In genomic region chr8:13158718-13159376, GRCm38 (mm10) we compare ENCODE assay signal across 8 mouse cellular contexts. TPM values are rescaled to one million over a fixed set of nuclear protein-coding genes. Genes with fewer than 3 reads are reported as not detected.
DNase-seq lines count a peak whose midpoint lies in the region; ATAC-seq lines count a peak whose summit lies in the region.

Gene Lamp1, plus strand, starts transcription at chr8:13159161.

- peak within 1 kb of the TSS; percentile 82 for H3K4me2 ChIP-seq in forebrain, embryonic 14.5 days (ENCODE audit: low read length)
- H3K4me2 ChIP-seq in neural tube, embryonic 15.5 days: peak within 1 kb of the TSS; percentile 94

- 2% methylated on average over 23 of the region's 50 CpGs for WGBS in forebrain, embryonic 14.5 days
- 2% methylated on average over 41 of the region's 50 CpGs for WGBS in neural tube, embryonic 15.5 days

- peak within 1 kb of the TSS; percentile 98 for H3K9ac ChIP-seq in forebrain, embryonic 14.5 days (ENCODE audit: low read length)
- H3K9ac ChIP-seq in neural tube, embryonic 15.5 days (replicated peaks): peak within 1 kb of the TSS; percentile 96

- intact Hi-C loops in heart, postnatal 14 days (cut with DNase I): no loop called here

- ATAC-seq in forebrain, embryonic 14.5 days: peak; percentile 99
- peak; percentile 99 for ATAC-seq in neural tube, embryonic 15.5 days (ENCODE audit: low FRiP score)

- H3K36me3 ChIP-seq in forebrain, embryonic 14.5 days (ENCODE audit: control insufficient read depth, insufficient read depth, low read length): no peaks in the 10 kb centered on the region
- H3K36me3 ChIP-seq in neural tube, embryonic 15.5 days: peaks cover 6% of the 10 kb centered on the region; the same call in 1 of the 2 replicates

- DNase-seq in ES-CJ7 (ENCODE audit: low read depth, low spot score): peak; percentile 100
- peak; percentile 98 for DNase-seq in cerebellum, adult 11 months
- DNase-seq in forebrain, embryonic 14.5 days (ENCODE audit: low spot score): peak; percentile 100
- peak; percentile 99 to 100 for DNase-seq in heart, postnatal 14 days
- DNase-seq in layer of hippocampus, adult 11-12 months (ENCODE audit: low spot score): peak; percentile 100
- peak; percentile 98 to 99 for DNase-seq in lung, adult 18-20 months
- DNase-seq in testis, postnatal 14 days (ENCODE audit: low spot score): peak; percentile 99

- H3K4me3 ChIP-seq in forebrain, embryonic 14.5 days (ENCODE audit: low read depth, low read length): peak within 1 kb of the TSS; percentile 99
- H3K4me3 ChIP-seq in neural tube, embryonic 15.5 days (replicated peaks): peak within 1 kb of the TSS; percentile 98

- H3K27ac ChIP-seq in forebrain, embryonic 14.5 days (ENCODE audit: low read depth, low read length): peak within 1 kb of the TSS; percentile 58; the same call in 1 of the 2 replicates
- peak within 1 kb of the TSS; percentile 85 for H3K27ac ChIP-seq in neural tube, embryonic 15.5 days (replicated peaks)

- peaks cover 12% of the 10 kb centered on the region for H3K4me1 ChIP-seq in forebrain, embryonic 14.5 days (ENCODE audit: control insufficient read depth, insufficient read depth, low read length)
- H3K4me1 ChIP-seq in neural tube, embryonic 15.5 days: peaks cover 37% of the 10 kb centered on the region

- H3K27me3 ChIP-seq in forebrain, embryonic 14.5 days (replicated peaks; ENCODE audit: control insufficient read depth, insufficient read depth, low read length): no peaks in the 10 kb centered on the region
- H3K27me3 ChIP-seq in neural tube, embryonic 15.5 days (replicated peaks): no peaks in the 10 kb centered on the region

- no peaks in the 10 kb centered on the region for H3K9me3 ChIP-seq in forebrain, embryonic 14.5 days (replicated peaks; ENCODE audit: control insufficient read depth, low read length)
- no peaks in the 10 kb centered on the region for H3K9me3 ChIP-seq in neural tube, embryonic 15.5 days (replicated peaks)

RNA-seq across cellular contexts. Expression of gene Lamp1, which starts in this region (rescaled TPM):
- polyA plus RNA-seq in forebrain, embryonic 14.5 days (2014; fragmentation: Nextera tagmentation; extraction: Ambion mirVana): 267 and 274 TPM in 2 replicates
- 100 to 1,000 TPM; 328 to 332 TPM for total RNA-seq in heart, postnatal 14 days (2021)
- polyA plus RNA-seq in neural tube, embryonic 15.5 days (2015; fragmentation: Nextera tagmentation; extraction: Ambion mirVana): 286 and 295 TPM in 2 replicates

Comparison
In these comparisons a context has a peak if more than half of its experiments do, and no peak if none do; other contexts are left out.
1. Peak in every context shown above with its lines: DNase-seq, ATAC-seq, H3K4me3 ChIP-seq and H3K27ac ChIP-seq.